Mouse (Mus musculus) G1E (cell line): Measurements from ENCODE around the gene Gpi1. TPM values are rescaled to one million over a fixed set of nuclear protein-coding genes. Genes with fewer than 3 reads are reported as not detected.

Experiments
- ATAC-seq: 2 replicates; pipeline ENCODE4 v1.8.0; 2016; ENCODE audit warnings: mild to moderate bottlenecking; ENCODE audit not compliant: insufficient number of reproducible peaks, poor library complexity, low FRiP score, severe bottlenecking; ENCODE audit errors: extremely low read depth
- DNase-seq: peaks from one replicate; pipeline ENCODE4 v3.0.0; 2012; ENCODE audit warnings: low spot score
- H3K27me3 ChIP-seq: 2 replicates; pipeline ENCODE4 v1.6.1; 2012; ENCODE audit warnings: mild to moderate bottlenecking, low read length, inconsistent platforms; ENCODE audit not compliant: insufficient read depth
- H3K36me3 ChIP-seq: replicated peaks from 2 replicates; pipeline ENCODE3; 2012; ENCODE audit warnings: mild to moderate bottlenecking, inconsistent platforms
- H3K4me1 ChIP-seq: 2 replicates; pipeline ENCODE4 v1.6.1; 2012; ENCODE audit warnings: low read depth, low read length, inconsistent platforms, mixed read lengths; ENCODE audit not compliant: insufficient read depth
- H3K4me3 ChIP-seq: 2 replicates; pipeline ENCODE4 v1.5.1; 2012; ENCODE audit warnings: low read depth, mild to moderate bottlenecking, inconsistent platforms, low read length, moderate library complexity, mixed read lengths
- H3K9me3 ChIP-seq: replicated peaks from 2 replicates; pipeline ENCODE4 v1.6.1; 2012; ENCODE audit warnings: inconsistent platforms
- CTCF ChIP-seq: IDR thresholded peaks from 2 replicates; pipeline ENCODE4 v1.5.1; 2012; ENCODE audit warnings: low read depth, low read length, inconsistent platforms, mixed read lengths
- GATA1 ChIP-seq: IDR thresholded peaks from 2 replicates; pipeline ENCODE4 v1.6.1; 2012; ENCODE audit warnings: borderline replicate concordance, low read length, inconsistent platforms, mixed read lengths
- GATA2 ChIP-seq: IDR thresholded peaks from 2 replicates; pipeline ENCODE4 v1.6.1; 2012; ENCODE audit warnings: low read depth, low read length, inconsistent platforms, borderline replicate concordance
- POLR2AphosphoS5 ChIP-seq: IDR thresholded peaks from 2 replicates; pipeline ENCODE4 v1.6.1; 2012; ENCODE audit warnings: low read depth, low read length, inconsistent platforms; ENCODE audit not compliant: insufficient replicate concordance
- TAL1 ChIP-seq: conservative IDR thresholded peaks from 2 replicates; pipeline ENCODE4 v1.6.1; 2012; ENCODE audit warnings: low read depth, low read length, inconsistent platforms, mixed read lengths
- polyA plus RNA-seq: library from polyadenylated mRNA; stranded (reverse); fragments of >175 nt; gene quantifications from 2 replicates; pipeline ENCODE4 v1.2.3, GENCODE M21; 2012
- total RNA-seq, 2 experiments: library from RNA; stranded (forward) in 1 of 2; stranded (reverse) in 1 of 2; fragments of 200-1000 nt in 1 of 2; fragments of >200 nt in 1 of 2; fragmentation: Nextera tagmentation in 1 of 2; gene quantifications; 2 replicates each; pipeline ENCODE4 v1.2.3; 2014 to 2017

Gene Gpi1
- total and polyA plus RNA-seq, 3 experiments: 590 to 4,494 (median 617) TPM

GRCm38 (mm10) chr7:34233909-34234609 is 3.9 kb upstream of the Gpi1 start:
- peak; percentile 92 for DNase-seq
- H3K9me3 ChIP-seq: no peaks in the 10 kb centered on the region
- no peaks in the 10 kb centered on the region for H3K27me3 ChIP-seq
- peaks cover 40% of the 10 kb centered on the region for H3K36me3 ChIP-seq
- H3K4me3 ChIP-seq: peak overlapping the region; percentile 72
- peak; percentile 72 for ATAC-seq
- no peak for TF ChIP-seq CTCF
- no peak for TF ChIP-seq POLR2AphosphoS5
- TF ChIP-seq TAL1: no peak
- TF ChIP-seq GATA1: no peak
- no peak for TF ChIP-seq GATA2
- peaks cover 59% of the 10 kb centered on the region for H3K4me1 ChIP-seq

- Histone ChIP-seq H3K4me3 (peak overlapping the region; percentile 72), H3K27me3 (no peaks in the 10 kb centered on the region), H3K9me3 (no peaks in the 10 kb centered on the region), H3K4me1 (peaks cover 67% of the 10 kb centered on the region), H3K36me3 (peaks cover 40% of the 10 kb centered on the region)
- no peak for TF ChIP-seq CTCF
- no peak for TF ChIP-seq GATA1
- TF ChIP-seq GATA2: no peak
- no peak for TF ChIP-seq TAL1
- DNase-seq (no peak), ATAC-seq (no peak)
Measured at GRCm38 (mm10) chr7:34232785-34233725, 2.9 kb upstream of the Gpi1 start.

DNA sequence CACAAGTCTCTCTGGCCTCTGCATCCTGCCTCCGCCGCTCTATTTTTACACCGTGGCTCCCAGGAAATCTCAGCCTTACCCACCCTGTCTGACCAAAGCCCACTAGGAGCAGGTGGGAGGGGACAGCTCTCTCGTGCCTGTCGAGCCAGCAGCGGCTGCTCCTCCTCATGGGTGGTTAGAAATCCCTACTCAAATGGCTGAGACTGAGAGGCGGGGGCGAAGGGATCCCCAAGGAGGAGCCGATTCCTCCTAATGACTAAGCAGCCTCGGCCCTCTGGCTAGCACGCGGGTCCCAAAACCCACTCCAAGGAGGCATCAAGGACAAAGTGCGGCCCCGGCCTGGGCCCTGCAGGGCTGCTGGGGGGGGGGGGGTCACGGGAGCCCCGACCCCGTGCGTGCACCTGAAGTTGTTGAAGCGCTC is 435 bp downstream of the Gpi1 start:
- no peaks in the 10 kb centered on the region for H3K9me3 ChIP-seq
- DNase-seq (peak; percentile 58), ATAC-seq (no peak)
- peaks cover 84% of the 10 kb centered on the region for H3K4me1 ChIP-seq
- no peak for TF ChIP-seq POLR2AphosphoS5
- no peak for TF ChIP-seq GATA1
- no peak for TF ChIP-seq GATA2
- no peak for TF ChIP-seq CTCF
- TF ChIP-seq TAL1: no peak
- peaks cover 51% of the 10 kb centered on the region for H3K36me3 ChIP-seq
- peak overlapping the region; percentile 88 for H3K4me3 ChIP-seq
- H3K27me3 ChIP-seq: no peaks in the 10 kb centered on the region

- Histone ChIP-seq H3K9me3 (no peaks in the 10 kb centered on the region), H3K4me1 (peaks cover 82% of the 10 kb centered on the region), H3K4me3 (peak overlapping the region; percentile 88), H3K27me3 (no peaks in the 10 kb centered on the region), H3K36me3 (peaks cover 56% of the 10 kb centered on the region)
- ATAC-seq: no peak
- no peak for DNase-seq
- TF ChIP-seq POLR2AphosphoS5 (no peak), CTCF (no peak), TAL1 (no peak), GATA1 (no peak), GATA2 (no peak)
Measured at GRCm38 (mm10) chr7:34229153-34229552, 983 bp downstream of the Gpi1 start.

DNA sequence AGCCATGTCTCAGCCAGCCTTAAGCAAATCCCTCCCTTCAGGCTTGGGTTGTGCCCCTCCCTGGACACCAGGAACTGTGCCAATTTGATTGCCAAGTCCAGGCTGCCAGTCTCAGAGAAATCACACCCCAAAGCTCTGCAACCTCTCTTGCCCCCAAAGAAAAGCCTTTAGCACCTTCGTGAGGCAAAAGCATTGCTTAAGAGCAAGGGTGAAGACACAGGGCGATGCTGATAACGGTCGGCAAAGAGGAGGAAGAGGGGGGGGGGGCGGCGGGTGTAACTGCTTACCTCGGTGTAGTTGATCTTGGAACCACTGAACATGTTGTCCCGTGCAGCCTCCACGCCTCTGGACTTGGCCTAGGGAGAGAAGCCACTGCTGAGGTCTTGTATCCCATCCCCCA is 1.5 kb downstream of the Gpi1 start:
- Histone ChIP-seq H3K4me3 (peak overlapping the region; percentile 88), H3K4me1 (peaks cover 85% of the 10 kb centered on the region), H3K27me3 (no peaks in the 10 kb centered on the region), H3K9me3 (no peaks in the 10 kb centered on the region), H3K36me3 (peaks cover 61% of the 10 kb centered on the region)
- ATAC-seq: no peak
- no peak for DNase-seq
- TF ChIP-seq TAL1: no peak
- TF ChIP-seq GATA2: no peak
- TF ChIP-seq GATA1: no peak
- no peak for TF ChIP-seq CTCF
- no peak for TF ChIP-seq POLR2AphosphoS5

DNA sequence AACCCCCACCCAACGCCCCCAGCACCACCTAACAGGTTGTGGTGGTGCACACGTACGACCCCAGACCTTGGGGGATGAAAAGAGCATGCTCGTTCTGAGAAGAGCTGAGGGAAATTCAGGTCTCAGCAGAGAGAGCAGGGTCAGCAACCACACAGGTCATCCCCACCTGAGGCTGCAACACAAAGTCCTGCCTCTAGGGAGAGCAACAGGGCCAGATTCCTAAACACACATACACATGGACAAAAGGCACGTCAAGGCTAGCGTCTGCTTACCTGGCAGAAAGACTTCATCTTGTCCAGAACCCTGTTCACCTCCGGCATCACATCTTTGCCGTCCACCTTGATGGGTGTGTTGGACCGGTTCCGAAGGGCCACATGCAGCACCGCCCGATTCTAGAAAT is 3.3 kb downstream of the Gpi1 start:
- 0 out of 2 replicates have a peak, but pooled peaks have one; percentile 14 for TF ChIP-seq CTCF
- no peak for TF ChIP-seq TAL1
- peak overlapping the region; percentile 88 for H3K4me3 ChIP-seq
- ATAC-seq: no peak
- DNase-seq: no peak
- H3K9me3 ChIP-seq: no peaks in the 10 kb centered on the region
- peaks cover 79% of the 10 kb centered on the region for H3K36me3 ChIP-seq
- H3K27me3 ChIP-seq: no peaks in the 10 kb centered on the region
- peaks cover 82% of the 10 kb centered on the region for H3K4me1 ChIP-seq
